In the genomic region with DNA sequence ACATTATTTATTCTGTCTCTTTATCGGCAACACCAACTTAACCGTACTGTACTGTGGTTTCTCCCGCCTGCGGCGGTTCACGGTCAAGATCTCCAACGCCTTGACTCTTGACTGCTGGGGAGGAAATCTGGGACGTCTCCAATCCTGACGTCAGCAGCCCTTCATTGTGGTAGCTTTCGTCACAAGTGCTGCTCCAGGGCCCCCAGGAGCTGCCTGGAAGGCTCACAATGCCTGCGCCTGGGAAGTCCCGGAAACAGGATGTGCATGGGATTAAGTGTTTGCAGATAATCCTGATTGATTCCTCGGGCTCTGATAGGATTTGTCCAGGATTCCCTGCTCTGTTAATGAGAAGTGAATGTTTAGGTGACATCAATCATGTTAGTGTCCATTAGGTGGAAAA, we compare ENCODE assay signal across 9 mouse cellular contexts.
A peak's percentile ranks its signal among the peaks of the same experiment; 100 is the strongest.
DNase-seq lines count a peak whose midpoint lies in the region; ATAC-seq lines count a peak whose summit lies in the region.
"Had no signal": no experiment of that assay in that cellular context is flagged by ENCODE, and none has a peak within 500 bp of the region (broad histone marks: within the 10 kb centered on the region; RNA-seq: fewer than 3 reads in every experiment).

No protein-coding gene starts in this region.

- H3K4me3 ChIP-seq in kidney, embryonic 15.5 days (replicated peaks): no peak overlapping the region
- no peak overlapping the region for H3K4me3 ChIP-seq in hindbrain, embryonic 16.5 days (ENCODE audit: low read length)
- H3K4me3 ChIP-seq in forebrain, embryonic 16.5 days (replicated peaks; ENCODE audit: low read length): no peak overlapping the region

- H3K4me1 ChIP-seq in kidney, embryonic 15.5 days: peaks cover 19% of the 10 kb centered on the region
- H3K4me1 ChIP-seq in hindbrain, embryonic 16.5 days (ENCODE audit: control insufficient read depth, insufficient read depth, low read depth, low read length): no peaks in the 10 kb centered on the region
- no peaks in the 10 kb centered on the region for H3K4me1 ChIP-seq in forebrain, embryonic 16.5 days (replicated peaks; ENCODE audit: control insufficient read depth, insufficient read depth, low read length)

- DNase-seq in kidney, adult 11 months: peak; percentile 29
- DNase-seq in adrenal gland, postnatal 10 days: peak; percentile 29
- peak; percentile 63 for DNase-seq in heart, postnatal 4 days
- peak; percentile 81 for DNase-seq in lung, postnatal 10 days
- DNase-seq in layer of hippocampus, adult 18-20 months (ENCODE audit: low spot score in 2 of 2): no peak
- DNase-seq: left cerebral cortex, postnatal 4 days had no signal

- 59% methylated on average over 13 of the region's 13 CpGs for WGBS in kidney, embryonic 15.5 days
- 64% methylated on average over 13 of the region's 13 CpGs for WGBS in hindbrain, embryonic 16.5 days
- 55% methylated on average over 13 of the region's 13 CpGs for WGBS in forebrain, embryonic 16.5 days

- H3K4me2 ChIP-seq in kidney, embryonic 15.5 days: no peak overlapping the region
- no peak overlapping the region for H3K4me2 ChIP-seq in hindbrain, embryonic 16.5 days (ENCODE audit: low read length)
- H3K4me2 ChIP-seq in forebrain, embryonic 16.5 days (ENCODE audit: low read length): no peak overlapping the region

- H3K36me3 ChIP-seq in kidney, embryonic 15.5 days: no peaks in the 10 kb centered on the region
- no peaks in the 10 kb centered on the region for H3K36me3 ChIP-seq in hindbrain, embryonic 16.5 days (ENCODE audit: control insufficient read depth, insufficient read depth, low read length)
- no peaks in the 10 kb centered on the region for H3K36me3 ChIP-seq in forebrain, embryonic 16.5 days (ENCODE audit: control insufficient read depth, insufficient read depth)

- no peaks in the 10 kb centered on the region for H3K9me3 ChIP-seq in kidney, embryonic 15.5 days (replicated peaks)
- H3K9me3 ChIP-seq in hindbrain, embryonic 16.5 days (ENCODE audit: control insufficient read depth, low read length): no peaks in the 10 kb centered on the region
- no peaks in the 10 kb centered on the region for H3K9me3 ChIP-seq in forebrain, embryonic 16.5 days (ENCODE audit: control insufficient read depth, low read length)

- no peak overlapping the region for H3K27ac ChIP-seq in kidney, embryonic 15.5 days
- no peak overlapping the region for H3K27ac ChIP-seq in hindbrain, embryonic 16.5 days (ENCODE audit: low read depth, low read length)
- no peak overlapping the region for H3K27ac ChIP-seq in forebrain, embryonic 16.5 days (ENCODE audit: low read length)

- no peaks in the 10 kb centered on the region for H3K27me3 ChIP-seq in kidney, embryonic 15.5 days
- H3K27me3 ChIP-seq in hindbrain, embryonic 16.5 days (replicated peaks; ENCODE audit: control insufficient read depth, insufficient read depth, low read length): no peaks in the 10 kb centered on the region
- no peaks in the 10 kb centered on the region for H3K27me3 ChIP-seq in forebrain, embryonic 16.5 days (replicated peaks; ENCODE audit: control insufficient read depth, insufficient read depth, low read length)

- no peak overlapping the region for H3K9ac ChIP-seq in kidney, embryonic 15.5 days
- no peak overlapping the region for H3K9ac ChIP-seq in hindbrain, embryonic 16.5 days (ENCODE audit: low read depth, low read length)
- no peak overlapping the region for H3K9ac ChIP-seq in forebrain, embryonic 16.5 days (replicated peaks; ENCODE audit: low read depth, low read length)

- no peak for ATAC-seq in kidney, embryonic 15.5 days (replicated peaks; ENCODE audit: low FRiP score)
- no peak for ATAC-seq in hindbrain, embryonic 16.5 days
- ATAC-seq in forebrain, embryonic 16.5 days: no peak

Comparison
In these comparisons a context has a peak if more than half of its experiments do, and no peak if none do; other contexts are left out.
1. DNase-seq: peak in kidney, adult 11 months (single experiment), adrenal gland, postnatal 10 days (single experiment), heart, postnatal 4 days (single experiment) and lung, postnatal 10 days (single experiment); none in layer of hippocampus, adult 18-20 months (0 of 2).